Mouse (Mus musculus) kidney, adult 8-10 months (tissue): ENCODE measurements at regions not wholly inside any gene's neighbourhood (a gene's known extent, or its start where the extent isn't known, plus 50 kb on each side); places are given as distances from the start of the nearest gene placed in this dataset.

Experiments used
- DNase-seq, 2 experiments: peaks; one replicate each; pipeline ENCODE4 v3.0.0; 2022

DNA sequence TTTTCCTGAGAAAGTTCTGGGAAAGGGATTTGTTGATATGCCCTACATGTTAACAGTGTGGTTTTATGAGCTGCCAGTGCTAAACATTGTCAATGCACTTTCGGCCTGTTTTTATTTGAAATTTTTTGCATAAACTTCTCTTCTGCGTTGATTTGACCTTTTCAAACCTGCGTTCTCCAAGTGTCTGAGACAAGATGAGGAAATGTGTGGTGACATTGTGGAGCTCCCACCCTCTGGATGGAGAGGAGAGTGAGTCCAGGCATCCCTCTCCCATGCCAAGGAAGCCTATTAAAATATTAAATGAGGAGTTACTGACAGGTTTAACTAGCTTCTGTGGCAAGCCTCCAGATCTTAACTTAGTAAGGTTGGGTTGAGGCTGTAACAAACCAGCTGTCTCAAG is 199.6 kb upstream of the Ldb2 start:
- DNase-seq: no peak

DNA sequence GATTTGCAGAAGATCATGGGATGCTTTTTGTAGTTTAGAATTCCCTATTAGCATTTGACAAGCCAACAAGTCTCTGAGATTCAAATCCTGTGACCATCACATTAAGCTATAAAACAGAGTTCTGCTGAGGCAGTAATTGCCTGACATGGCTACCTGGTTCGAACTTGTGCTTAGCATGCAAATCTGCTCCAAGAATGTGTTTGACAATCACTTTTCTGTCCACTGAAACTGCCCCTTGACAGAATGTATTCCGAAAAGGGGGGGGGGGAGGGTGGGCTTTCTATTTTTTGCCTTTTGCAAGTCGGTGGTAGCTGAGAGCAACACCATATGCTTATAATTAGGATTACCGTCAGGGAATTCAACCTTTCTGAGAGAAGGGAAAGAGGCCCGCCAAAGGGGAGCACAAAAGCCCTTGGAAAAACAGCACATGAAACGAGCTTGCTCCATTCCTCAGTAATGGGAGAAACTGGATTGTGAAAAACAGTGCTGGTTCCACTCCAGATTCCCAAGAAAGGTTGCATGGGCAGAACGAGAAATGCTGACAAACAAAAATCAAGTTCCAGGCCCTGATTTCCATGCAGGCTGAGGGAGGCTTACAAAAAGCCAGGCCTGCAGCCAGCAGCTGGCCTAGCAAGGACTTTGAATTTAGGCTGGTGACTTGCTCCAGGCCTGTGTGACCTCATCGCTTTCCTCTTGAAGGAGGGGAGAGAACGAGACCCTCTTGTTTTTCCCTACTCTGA is 176.1 kb upstream of the Ldb2 start:
- no peak for DNase-seq

DNA sequence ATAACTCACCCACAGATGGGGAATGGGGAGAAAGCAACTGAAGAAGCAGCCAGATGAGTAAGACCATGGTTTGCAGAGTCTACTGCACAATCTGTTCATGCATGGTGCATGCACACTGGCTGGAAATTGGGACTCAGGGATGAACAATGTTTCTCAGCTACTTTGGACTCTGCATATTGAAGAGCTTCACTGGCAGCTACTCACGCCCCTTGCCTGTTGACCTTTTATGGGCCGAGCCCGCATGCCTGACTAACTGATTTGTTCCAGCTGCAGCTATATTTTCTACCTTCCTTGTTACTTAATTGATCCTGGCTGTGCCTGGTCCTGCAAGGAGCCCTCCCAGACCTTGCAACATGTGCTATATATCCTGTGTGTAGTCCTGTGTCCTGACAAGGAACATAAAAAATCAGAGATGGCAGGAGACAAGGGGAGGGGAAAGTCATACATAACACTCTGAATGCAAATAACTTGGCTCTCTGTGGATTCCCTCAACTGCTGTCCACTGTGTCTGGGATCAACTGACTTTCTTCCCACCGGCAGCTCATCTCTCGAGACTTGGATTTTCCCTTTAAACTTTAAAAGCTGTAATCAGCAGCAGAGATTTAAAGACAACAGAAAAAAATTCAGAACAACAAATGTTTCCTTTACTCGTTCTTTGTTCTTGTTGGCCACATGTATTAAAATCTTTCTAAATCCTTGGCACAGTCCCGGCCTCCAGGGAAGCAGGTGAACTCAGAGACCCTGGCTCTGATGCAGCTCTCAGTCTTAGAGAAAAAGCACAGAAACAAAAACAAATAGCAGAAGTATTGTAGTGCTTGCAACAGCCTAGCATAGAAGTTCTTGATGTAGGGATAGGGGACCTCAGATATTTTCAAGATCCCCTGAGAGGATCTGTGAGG is 143.8 kb upstream of the Ldb2 start:
- DNase-seq: peak in 1 of 2 experiments; percentile 4

GRCm38 (mm10) chr5:44942575-44942974 is 143.1 kb upstream of the Ldb2 start:
- DNase-seq: no peak

DNA sequence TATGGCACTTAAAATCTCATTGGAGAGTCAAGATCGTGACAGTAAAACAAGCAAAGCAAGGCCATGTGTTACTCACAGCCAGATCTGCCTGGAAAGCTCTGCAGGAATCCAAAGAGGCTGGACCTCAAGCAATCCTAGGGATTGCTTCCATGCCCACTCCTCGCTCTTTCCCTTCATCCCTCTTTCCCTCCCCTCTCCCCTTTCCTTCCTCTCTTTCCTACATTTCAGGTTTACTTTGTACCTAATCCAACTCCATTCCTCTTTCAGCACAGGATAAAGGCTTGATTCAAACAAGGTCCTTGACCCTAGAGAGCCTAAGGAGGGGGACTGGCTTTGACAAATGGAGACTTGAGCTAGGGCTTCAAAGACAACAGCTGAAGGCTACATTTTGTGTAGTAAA is 126.0 kb upstream of the Ldb2 start:
- DNase-seq: no peak

GRCm38 (mm10) chr5:44922129-44922775 is 122.8 kb upstream of the Ldb2 start:
- DNase-seq: no peak

- DNase-seq: no peak
These were observed 118.3 kb upstream of the Ldb2 start for GRCm38 (mm10) chr5:44917816-44918213.

DNA sequence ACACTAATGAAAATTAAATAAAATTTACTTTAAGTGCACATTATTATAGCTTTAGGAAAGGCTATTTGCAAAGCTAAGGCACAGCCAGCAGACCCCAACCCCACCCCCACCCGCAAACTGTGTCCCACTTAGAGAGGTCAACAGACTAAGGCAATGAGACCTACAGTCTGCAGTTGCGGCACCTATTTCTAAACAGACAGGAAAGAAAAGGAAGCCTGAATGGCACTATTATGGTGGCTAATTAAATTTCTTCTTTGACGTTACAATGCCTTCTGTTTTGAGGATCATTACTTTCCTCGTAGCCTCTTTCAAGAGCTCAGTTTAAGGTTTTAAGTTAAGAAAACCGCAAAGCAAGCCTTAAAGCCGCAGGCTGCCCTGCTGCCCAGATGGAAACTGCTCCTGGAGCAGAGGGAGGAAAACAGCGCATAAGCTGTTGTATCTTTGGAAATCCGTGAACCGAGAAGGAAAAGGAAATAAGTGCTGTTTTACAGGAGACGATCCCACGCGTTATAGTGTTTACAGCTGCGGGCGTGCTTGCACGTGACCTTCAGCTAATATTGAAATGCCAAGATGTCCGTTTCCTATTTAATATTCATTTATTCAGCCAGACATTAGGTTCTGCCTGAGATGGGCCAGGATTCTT is 117.8 kb upstream of the Ldb2 start:
- no peak for DNase-seq

GRCm38 (mm10) chr5:44902541-44902940 is 103.1 kb upstream of the Ldb2 start:
- DNase-seq: no peak

DNA sequence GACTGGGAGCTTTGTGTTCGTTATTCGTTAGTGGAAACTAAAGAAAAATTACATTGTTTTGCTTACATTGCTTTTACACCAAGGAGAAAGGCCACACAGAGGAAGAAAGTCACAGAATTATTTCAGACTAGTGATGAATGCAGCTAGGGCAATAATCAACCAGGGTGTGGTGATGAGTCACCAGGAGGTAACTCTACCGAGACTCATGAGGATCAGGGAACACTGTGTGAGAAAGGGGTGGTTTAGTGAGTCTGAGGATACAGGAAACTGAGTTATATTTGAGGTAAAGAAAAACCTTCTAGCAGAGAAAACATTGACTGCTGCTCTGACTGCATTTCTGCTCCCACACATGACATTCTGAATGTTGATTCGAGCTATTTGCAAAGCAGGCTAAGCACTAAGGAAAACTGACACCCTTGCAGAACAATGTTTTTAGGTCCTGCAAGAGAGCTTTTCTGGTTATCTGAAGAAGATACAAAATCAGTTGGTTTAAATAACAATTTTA is 87.1 kb upstream of the Ldb2 start:
- no peak for DNase-seq

- DNase-seq: peak in 1 of 2 experiments; percentile 2
These were observed 77.5 kb upstream of the Ldb2 start for GRCm38 (mm10) chr5:44876946-44877345.

GRCm38 (mm10) chr5:44872243-44872642 is 72.8 kb upstream of the Ldb2 start:
- DNase-seq: no peak

GRCm38 (mm10) chr5:44863887-44864286 is 64.4 kb upstream of the Ldb2 start:
- no peak for DNase-seq

- no peak for DNase-seq
These were observed 63.9 kb upstream of the Ldb2 start for GRCm38 (mm10) chr5:44863349-44863748.

DNA sequence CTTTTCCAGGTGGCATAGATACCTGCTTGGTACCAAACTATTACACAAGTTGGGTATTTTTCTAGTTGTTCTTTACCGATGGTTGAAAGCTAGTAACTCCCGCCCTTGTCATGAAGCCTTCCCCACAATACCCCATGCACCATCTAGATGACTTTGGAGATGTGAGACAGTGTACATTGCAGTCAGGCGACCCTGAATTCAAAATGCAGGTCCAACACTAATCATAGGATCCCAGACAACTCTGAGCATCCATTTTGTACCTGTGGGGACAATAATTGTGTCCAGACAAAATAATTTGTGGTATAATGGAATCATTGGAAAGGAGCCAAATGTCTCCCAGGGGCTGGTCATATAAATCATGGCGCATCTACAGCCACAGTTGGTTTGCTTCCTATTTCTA is 54.7 kb upstream of the Ldb2 start:
- DNase-seq: no peak
